Mouse (Mus musculus) embryonic fibroblast, embryonic 13.5 days (primary cell): ENCODE results near the gene Uhrf1.

Experiments
- CTCF ChIP-seq: IDR thresholded peaks from 2 replicates; pipeline ENCODE4 v1.5.1; 2011; ENCODE audit warnings: mild to moderate bottlenecking, control low read depth, low read length, moderate library complexity, borderline replicate concordance; ENCODE audit not compliant: insufficient read depth
- POLR2A ChIP-seq: IDR thresholded peaks from 2 replicates; pipeline ENCODE4 v1.6.1; 2011; ENCODE audit warnings: low read depth, mild to moderate bottlenecking, control low read depth, low read length, moderate library complexity

- no peak for TF ChIP-seq CTCF
- TF ChIP-seq POLR2A, result no peak
Measured at GRCm38 (mm10) chr17:56302363-56302996, 641 bp upstream of the Uhrf1 start.
